Mouse (Mus musculus) adrenal gland, adult 18-20 months (tissue): ENCODE data around the gene Gm5294. TPM values are rescaled to one million over a fixed set of nuclear protein-coding genes. Genes with fewer than 3 reads are reported as not detected.

Source experiments
- DNase-seq, 2 experiments: peaks; one replicate each; pipeline ENCODE4 v3.0.0; 2021 to 2022; ENCODE audit warnings: low spot score in 2 of 2
- long read RNA-seq, 2 experiments: library from polyadenylated mRNA; stranded (forward); transcript quantifications; one replicate each; pipeline ENCODE4 v2.0.0; 2021
- total RNA-seq, 2 experiments: library from RNA; stranded (reverse); gene quantifications; 1 replicate in 1 of 2; 2 replicates in 1 of 2; pipeline ENCODE4 v1.2.3; 2021

Gene Gm5294
- not detected for total RNA-seq
- long read RNA-seq, experiment 1: 0 reads
- long read RNA-seq, experiment 2: 0 reads

DNA sequence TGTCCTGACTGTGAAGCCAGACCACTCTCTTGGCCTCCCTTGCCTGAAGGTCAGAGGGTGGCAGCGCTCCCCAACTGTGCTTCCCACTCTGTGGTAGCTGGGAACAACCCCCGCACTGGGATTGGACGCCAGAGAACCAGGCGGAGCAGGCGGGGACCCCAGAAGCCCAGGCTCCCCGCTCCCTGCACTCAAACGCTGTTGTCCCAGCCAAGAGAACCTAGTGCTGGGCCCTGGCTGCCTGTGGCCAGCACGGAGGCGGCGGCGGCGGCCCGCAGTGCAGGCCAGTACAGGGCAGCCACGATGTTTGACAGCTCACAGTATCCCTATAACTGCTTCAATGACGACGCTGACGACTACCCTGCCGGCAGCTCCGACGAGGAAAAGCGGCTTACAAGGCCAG lies at the start of gene Gm5294:
TSS of gene Gm5294 (plus strand) at position 301 of the 400 bp plus-strand sequence.
- DNase-seq: no peak

DNA sequence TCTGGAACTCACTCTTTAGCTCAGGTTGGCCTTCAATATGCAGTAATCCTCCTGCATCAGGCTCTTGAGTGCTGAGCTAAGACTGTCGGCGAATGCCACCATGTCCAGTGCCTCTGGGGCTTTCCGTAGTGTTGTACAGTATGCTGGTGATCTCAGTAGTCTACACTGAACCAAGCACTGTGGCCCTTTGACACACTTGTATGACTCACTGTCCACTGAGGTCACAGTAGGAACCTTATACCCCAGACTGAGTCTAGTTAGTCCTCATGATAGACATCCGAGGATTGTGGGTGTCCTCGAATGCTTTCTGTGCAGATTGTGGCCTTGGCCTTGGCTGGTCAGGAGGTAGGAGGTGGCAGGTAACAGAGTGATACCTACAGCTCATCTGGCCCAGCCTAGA lies 44.8 kb upstream of the Gm5294 start:
- no peak for DNase-seq

DNA sequence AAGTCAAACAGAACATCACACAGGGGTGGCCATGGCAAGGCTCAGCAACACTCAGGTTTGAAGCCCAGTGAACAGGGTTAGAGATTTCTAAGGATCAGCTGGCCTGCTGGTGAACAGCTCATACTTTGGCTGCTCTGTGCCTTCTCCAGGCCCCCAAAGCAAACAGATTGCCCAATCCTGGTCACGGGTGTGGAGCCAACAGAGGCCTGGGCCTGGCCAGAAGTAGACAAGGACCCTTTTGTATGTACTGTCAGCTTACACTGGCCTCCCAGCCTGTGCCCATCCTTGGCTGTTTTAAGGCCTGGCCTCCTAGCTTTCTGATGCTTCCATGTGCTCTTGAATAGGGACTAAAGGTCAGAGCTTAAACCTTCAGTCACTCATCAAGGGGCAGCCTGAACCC lies 43.5 kb upstream of the Gm5294 start:
- DNase-seq: no peak

DNA sequence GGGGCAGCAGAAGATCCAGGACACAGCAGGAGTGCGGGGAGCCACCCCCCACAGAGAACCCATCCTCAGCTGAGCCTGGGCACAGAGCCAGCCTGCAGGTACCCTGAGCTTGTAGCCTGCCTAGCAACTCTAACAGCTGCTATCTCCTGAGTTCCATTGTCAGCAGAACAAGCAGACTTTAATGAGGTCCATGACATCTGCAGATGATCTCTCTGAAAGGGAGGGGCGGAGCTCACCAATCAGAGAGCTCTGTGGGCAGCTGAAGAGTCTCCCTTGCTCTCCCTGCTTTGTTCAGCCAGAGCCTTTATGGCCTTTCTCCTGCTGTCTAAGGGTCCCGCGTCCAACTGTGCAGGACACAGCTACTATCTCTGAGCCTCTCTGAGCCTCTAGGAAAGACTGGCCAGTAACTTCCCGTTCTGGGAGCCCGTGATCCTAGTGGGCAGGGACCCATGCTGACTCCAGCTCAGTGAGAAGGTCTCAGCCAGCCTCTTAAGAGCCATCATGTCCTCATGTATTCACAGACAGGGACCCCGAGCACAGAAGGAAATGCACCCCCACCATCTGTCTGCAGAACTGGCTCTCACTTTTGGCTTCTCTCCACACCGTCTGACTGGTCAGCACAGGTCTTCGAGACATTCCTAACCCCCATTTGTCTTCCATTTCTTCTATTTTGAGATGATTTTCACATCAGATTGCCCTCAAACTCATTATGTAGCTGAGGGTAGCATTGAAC lies 41.0 kb upstream of the Gm5294 start:
- no peak for DNase-seq

DNA sequence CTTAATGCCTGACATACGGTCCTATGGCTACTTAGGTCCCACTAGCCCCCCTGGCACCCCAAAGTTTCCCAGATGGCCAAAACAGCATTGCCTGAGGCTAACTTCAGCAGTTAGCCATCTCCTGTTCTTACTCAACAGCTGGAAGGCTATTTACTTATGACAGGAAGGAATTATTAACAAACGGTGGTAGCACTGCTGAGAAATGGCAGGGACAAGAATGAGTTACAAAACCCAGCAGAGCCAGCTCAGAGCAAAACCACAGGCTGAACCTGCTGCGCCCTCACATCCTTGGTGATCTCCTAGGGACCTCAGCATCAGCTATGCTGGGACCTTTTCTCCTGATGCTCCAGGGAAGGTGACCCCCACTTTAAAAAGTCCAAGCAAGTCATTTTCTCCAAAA lies 40.2 kb upstream of the Gm5294 start:
- DNase-seq: no peak

DNA sequence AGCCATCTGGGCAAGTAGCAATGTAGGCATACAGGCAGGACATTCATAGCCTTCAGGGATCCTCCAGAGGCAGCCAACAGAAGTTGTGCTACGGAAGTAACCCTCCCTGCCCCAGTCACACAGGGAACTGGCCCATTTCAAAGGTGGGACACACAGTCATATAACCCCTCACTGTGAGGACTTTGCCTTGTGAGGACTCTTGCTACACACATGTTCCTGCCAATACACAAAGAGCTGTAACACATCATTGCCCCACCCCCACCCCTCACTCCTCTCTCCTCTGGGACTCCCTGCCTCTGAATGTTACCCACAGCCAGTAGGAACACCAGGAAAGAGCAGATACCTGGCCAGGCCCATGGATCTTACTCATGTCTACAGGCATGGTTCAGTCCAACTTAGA lies 37.2 kb upstream of the Gm5294 start:
- DNase-seq: no peak

DNA sequence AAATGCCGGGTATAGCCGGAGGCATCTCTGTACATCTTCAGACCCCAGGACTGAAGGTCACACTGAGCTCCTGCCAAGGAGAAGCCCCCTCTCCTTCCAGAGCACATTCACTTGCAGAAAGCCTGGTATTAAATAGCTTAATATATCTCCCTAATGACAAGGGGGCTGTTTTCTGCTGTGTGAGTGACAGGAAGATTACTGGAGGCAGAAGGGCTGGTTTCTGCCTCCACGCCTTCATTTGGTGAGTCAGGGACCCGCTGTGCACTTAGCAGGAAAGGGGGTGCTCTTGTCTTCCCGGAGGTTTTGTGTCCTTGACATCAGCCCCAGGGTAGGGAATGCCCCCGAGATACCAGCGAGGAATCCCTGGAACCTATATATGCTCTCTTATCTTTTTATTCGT lies 36.7 kb upstream of the Gm5294 start:
- DNase-seq: no peak

DNA sequence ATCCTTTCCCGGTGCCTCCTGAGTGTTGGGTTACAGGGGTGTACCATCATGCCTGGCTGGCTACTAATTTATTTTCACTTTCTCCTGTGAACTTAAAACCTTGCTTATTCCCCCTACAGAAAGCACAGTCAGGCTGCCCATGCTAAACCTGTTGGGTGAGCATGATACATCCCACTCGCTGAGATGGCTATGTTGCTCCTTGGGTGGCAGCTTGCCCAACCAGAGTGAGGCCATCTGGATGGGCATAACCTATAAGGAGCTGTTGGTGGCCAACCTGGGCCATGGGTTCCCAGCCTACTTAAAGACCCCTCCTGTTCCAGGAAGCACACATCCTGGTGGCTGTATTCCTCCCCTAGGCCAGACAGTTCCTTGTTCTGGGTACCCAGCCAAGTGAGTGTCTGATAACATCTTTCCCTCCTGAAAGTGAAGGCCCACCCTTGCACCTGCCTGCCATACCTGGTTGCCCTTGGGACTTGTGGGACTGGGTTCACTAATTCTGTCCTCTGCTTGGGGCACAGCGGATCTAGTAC lies 33.8 kb upstream of the Gm5294 start:
- DNase-seq: no peak

DNA sequence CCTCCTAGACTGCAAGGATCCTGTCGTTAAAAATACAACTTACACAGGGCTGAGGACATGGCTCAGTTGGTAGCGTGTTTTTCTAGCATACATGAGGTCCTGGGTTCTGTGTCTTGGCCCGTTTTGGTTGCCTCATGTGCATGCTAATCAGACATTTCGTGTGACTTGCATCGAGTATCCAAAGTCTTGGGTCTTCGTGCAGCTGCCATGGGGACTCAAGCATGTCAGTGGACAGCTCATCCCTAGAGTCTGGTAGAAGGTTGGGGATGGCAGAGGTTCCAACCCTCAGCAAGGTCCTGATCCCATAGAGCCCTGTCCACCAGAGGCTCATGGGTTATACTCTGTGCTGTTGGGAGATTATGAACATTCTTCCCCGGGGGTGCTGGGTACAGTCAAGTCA lies 32.2 kb upstream of the Gm5294 start:
- no peak for DNase-seq

DNA sequence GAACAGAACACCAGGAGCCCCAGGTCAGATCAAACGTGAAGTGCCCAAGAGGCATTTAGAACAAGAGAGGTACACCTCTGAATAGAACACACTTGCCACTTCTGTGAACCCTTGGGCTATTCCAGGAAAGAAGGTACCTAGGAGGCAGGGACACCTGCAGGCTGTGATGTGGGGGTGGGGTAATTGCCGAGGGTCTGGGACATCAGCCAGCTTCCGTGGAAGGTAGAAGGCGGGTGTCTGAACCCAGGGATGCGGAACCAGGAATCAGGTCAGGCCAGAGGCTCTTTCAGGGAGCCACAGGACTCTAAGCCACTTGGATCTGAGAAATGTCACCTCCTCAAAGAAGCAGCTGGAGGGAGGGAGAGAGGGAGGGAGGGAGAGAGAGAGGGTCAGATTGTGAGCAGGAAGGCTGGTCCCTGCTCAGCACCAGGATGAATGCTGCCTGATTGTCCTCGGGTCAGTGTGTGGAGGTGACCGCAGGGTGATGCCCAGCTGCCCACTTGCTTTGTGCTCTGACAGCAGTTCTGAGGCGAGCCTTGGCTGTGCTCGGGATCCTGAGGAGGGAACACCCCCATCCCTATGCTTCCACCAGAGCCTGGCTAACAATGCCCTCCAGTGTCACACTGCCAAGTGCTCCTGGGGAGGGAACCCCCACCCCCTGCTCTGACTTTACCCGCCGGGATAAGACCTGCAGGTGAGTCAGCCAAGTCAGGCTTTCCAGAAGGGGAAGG lies 31.2 kb upstream of the Gm5294 start:
- DNase-seq: no peak

DNA sequence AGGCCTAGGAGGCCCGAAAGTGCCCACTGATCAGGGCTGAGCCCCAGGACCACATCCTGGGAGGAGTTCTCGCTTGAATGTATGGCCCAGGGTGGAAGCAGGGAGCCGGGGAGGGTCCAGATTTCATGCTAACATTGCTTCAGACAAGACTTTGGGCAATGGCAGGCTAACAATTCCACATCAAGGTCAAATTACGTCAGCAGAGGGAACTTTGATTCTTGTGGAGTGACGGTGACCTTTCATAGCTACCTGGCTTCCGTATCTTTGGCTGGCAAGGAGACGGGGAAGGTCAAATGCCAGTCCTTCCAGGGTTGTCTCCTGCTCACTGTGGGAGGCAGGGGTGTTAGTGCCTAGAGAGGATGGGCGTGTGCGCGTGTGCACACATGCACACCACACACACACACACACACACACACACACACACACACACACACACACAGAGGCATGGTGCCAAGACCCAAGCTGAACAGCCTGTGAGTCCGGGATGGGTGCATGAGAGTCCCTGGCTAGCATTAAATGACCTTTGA lies 28.9 kb upstream of the Gm5294 start:
- DNase-seq: no peak

DNA sequence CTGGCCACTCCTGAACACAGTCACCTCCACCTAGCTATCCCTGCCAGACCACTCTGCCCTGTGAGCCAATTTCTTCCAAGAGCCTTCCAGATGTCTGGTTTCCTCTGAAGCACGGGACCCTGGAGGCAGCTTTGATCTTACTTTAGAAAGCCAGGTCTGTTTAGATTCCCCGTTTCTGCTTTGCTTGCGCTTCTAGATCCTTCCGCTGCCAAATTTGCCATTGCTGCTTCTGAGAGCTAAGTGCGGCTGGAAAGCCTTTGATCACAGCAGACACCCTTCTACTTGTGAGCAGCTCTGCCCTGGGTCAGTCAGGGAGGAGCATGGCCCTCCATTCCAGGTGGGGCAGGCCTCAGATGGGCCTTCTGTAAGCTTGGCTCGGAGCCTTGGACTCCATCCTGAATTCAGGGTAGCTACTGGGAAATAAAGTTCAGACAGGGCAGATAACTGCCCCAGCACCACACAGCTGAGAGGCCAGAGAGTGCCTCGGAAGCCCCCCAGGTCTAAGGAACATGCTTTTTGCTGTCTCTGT lies 18.2 kb upstream of the Gm5294 start:
- DNase-seq: no peak

DNA sequence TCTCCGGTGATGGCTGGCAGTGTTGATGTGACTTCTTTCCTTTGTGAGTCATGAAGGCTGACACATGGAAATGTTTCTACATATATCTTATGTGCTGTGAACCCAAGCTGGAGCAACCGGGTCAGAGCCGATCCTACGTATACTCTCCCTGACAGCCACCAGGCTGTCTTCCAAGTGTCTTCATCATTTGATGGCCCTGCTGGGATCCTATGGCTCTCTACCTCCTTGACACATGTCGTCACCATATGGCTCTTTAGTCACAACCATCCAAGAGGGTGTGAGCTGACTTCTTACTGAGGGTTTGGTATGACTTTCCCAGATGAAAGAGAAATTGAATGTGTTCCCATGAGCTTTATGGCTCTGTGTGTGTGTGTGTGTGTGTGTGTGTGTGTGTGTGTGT lies 15.6 kb upstream of the Gm5294 start:
- no peak for DNase-seq

DNA sequence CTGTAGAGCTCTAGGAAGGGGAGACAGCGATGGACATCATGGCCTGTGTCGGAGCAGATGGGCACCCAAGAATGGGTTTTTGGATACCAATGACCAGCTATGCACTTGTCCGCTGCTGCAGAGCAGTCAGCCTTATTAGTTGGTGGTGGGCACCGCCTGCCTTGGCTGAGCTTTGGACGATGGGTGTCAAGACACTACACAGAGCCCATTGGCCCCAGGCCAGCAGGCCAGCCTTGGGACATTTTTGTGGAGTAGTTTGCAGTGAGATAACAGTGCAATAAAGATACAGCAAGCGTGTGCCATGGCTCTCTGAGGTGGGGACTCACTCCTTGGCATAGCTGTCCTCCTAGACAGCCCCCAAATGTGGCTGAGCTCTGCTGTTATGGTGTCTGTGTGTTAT lies 10.1 kb upstream of the Gm5294 start:
- DNase-seq: no peak

DNA sequence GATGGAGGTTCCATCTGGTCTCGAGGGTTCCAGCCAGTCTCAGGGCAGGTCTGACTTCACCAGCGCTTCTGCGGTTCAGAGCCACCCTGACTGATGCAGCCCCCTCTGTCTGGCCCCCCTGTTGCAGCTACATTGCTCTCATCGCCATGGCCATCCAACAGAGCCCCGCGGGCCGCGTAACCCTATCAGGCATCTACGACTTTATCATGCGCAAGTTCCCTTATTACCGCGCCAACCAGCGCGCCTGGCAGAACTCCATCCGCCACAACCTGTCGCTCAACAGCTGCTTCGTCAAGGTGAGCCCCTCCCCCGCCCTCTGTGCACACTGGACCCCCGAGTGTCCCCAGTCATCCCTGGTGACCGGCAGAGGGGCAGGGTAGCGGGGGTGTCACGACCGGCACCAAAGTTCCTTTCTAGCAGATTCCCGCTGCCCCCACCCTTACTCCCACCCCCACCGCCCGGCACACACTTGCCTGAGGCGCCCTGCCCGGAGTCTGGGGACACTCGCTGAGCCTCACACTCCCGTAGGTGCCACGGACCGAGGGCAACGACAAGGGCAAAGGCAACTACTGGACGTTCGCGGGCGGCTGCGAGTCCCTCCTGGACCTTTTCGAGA lies 945 bp downstream of the Gm5294 start:
- DNase-seq: no peak

DNA sequence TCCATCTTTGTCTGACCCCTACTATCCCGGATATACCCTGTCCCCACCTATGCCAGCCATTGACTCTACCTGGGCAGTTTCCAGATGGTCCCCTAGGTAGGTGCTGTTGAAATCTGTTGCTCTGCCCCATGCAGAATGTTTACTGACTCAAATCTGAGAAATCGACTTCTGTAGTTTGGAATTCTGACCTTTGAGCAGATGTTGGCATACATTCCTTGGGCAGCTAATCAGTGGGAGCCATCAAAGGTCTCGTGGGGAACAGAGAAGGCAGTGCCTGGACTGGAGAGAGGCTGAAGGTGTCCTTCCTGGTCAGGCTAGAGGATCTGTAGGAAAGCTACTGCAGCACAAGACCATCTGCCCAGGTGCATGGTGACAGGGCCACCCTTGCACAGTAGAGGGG lies 5.2 kb downstream of the Gm5294 start:
- DNase-seq: no peak

DNA sequence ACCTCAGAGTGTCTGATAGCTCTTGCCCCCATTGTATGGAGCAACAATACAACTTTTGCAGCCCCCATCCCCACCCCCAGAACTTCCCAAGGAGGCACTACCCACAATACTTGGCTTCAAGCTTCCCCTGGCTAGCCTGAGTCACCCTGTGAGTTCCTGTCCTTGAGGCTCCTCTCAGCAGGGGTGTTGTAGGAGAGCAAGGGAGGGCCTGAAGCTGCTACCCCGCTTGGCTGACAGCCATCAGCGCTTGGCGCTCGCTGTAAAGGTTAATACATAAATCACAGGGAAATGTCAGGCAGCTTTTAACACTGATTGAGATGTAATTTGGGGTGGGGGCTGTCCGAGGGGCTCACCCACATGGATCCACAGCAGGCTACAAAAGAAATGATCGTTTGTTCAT lies 13.5 kb downstream of the Gm5294 start:
- DNase-seq: peak; percentile 43 to 48

DNA sequence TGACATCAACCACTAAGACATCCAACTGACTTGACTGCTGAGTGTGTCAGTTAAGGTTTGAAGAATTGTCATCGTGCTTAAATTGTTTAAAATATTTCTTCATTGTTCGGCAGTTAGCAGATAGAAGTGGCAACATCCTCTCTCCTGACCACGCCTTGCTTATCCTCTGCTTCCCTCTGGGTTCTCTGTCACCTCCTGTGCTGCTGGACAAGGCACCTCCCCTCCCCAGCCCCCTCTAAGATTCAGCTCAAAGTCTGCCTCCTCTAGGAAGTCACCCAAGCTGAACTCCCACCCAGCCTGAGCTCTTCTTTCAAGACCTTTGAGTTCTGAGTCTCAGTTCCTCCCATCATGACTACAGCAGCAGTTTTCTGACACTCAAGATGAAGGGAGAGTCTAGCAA lies 15.0 kb downstream of the Gm5294 start:
- no peak for DNase-seq

DNA sequence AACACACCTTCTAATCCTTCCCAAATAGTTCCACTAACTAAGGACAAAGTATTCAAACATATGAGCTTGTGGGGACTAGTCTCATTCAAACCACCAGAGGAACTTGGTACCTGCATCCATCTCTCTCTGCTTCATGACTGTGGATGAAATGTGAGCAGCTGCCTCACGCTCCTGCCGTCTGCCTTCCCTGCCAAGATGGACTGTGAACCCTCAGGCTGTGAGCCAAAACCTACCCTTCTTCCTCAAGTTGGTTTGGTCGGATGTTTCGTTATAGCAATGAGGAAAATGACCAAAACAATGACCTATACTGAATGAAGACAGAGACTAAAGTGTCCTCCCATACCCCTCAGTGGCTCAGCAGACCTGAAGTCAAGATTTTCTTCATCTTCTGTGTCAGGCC lies 21.1 kb downstream of the Gm5294 start:
- DNase-seq: no peak

DNA sequence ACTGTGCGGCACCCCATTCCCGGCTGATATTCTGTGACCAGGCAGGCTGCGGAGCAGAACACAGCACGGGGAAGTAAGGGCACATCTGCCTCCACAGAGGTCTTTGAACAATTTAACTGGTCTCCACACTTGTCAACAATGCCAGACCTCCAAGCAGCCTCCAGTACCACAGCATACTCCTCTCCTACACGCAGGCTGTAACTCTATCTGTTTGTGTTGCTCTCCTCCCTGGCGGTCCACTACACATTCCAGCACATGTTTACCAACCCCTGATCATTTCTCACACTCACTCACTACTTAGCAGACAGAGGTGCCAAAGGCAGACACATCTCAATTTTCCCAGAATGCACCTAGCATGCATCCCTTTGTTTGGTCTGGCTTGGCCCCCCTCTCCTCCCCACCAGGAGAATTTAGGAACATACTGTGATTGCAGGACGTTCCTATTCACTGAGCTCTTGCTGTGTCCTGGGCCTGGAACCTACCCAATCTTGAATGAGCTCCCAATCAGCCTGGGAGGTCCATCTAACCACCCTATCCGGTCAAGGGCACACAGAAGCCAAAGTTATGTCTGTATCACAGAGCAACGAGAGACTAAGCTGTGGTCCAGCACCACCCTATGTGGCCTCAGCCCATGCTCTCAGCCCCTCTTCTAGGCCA lies 23.4 kb downstream of the Gm5294 start:
- DNase-seq: no peak

DNA sequence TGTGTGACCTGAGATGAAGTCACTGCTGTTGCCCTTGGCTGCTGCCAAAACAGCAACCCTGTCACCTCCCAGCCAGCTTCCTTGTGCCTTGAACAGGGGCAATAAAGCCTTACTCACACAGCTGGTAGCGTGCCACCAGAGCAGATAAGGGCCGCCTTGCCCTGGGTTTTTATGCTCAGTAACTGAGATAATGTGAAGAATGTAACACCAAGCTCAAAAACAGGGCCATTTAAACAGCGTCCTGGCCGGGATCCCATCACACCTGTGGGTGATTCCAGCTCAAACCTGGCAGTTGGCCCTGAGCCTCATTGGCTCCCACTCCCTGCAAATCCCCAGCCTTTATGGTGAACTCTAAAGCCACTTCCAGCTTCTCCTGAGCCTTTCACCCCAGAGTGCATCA lies 26.6 kb downstream of the Gm5294 start:
- peak in 1 of 2 experiments; percentile 52 for DNase-seq
